Mouse (Mus musculus) spleen, adult 2 months (tissue): ENCODE data around the gene Arhgef7.

ENCODE experiments used
- CTCF ChIP-seq: fragments of 200-500 bp; IDR thresholded peaks from 2 replicates; pipeline ENCODE4 v1.5.1; 2011; ENCODE audit warnings: mild to moderate bottlenecking, inconsistent platforms; ENCODE audit not compliant: insufficient read depth, insufficient read length, insufficient replicate concordance; ENCODE audit errors: extremely low read depth
- POLR2A ChIP-seq: fragments of 200-500 bp; IDR thresholded peaks from 2 replicates; pipeline ENCODE4 v1.6.1; 2011; ENCODE audit warnings: low read depth, low read length, inconsistent platforms

DNA sequence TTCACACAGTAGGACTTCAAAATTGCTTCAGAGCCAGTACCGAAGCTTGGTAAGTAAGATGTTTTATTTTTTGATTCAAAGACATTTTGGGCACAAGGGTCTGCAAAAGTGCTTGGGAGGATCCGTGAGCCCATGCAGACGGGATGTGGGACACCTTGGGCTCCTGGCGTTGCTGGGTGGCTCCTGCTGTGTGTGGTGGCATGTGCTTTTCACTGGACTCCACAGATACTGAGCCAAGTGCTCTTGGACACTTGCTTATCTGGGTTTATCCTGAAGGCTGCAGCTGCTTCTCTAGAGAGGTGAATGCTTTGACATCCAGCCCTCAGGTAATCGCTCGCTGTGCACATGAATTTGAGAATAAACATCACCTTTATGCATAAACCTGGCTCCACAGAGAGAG is 55.1 kb downstream of the Arhgef7 start:
- TF ChIP-seq CTCF (no peak), POLR2A (no peak)
